Mouse (Mus musculus) liver, adult 2 months (tissue): ENCODE measurements around the gene Dnajc8.

ENCODE experiments used
- CTCF ChIP-seq: fragments of 200-500 bp; IDR thresholded peaks from 2 replicates; pipeline ENCODE4 v1.5.1; 2011; ENCODE audit warnings: low read depth, low read length, control low read depth
- POLR2A ChIP-seq: fragments of 200-500 bp; IDR thresholded peaks from 2 replicates; pipeline ENCODE4 v1.6.1; 2011; ENCODE audit warnings: low read length, control low read depth; ENCODE audit not compliant: insufficient read depth; ENCODE audit errors: extremely low read depth

DNA sequence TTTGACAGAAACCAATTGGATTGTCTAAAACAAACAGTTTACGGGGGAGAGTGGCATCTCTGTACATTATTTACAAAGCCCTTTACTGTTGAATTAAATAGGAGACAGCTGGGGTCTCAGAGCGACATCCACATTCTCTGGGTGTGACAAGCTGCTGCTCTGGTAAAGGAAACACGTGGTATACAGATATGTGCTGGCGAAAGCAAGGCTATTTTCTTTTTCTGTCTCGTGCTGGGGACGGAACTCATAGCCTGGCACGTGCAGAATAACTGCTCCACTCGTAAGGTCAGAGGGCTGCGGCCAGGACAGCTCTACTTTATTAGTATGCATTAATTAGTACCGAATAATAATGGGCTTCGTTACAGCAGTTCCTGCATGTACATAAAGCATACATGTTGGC lies 38.0 kb downstream of the Dnajc8 start:
- TF ChIP-seq POLR2A (no peak), CTCF (no peak)
